Mouse (Mus musculus): ENCODE measurements around the gene Btbd9.

DNA sequence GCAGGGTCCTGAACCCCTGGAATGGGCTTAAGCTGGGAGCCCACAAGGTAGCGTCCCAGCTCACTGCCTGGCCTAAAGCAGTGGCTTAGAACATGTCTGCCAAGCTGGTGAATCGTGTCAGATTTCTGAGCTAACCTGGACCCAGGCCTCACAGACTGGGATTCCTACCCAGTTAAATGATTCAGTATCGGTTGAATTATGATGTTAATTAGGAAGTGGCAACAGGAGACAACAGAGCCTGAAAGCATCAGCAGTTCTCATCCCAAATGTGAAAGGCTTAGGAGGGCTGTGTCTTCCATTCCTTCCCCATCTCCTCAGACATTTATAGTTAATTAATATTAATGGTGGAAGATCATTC lies 314.3 kb downstream of the Btbd9 start:
- TF ChIP-seq CTCF (conservative IDR thresholded peaks at IDR 0.05; ENCODE audit: insufficient read depth, insufficient read length, low read depth, low read length) (no peak), POLR2A (IDR thresholded peaks at IDR 0.05; ENCODE audit: low read depth, low read length) (no peak)
